Mouse (Mus musculus) granulocyte monocyte progenitor cell, adult 5-6 weeks (primary cell): Measurements from ENCODE around the gene Gm13695. TPM values are rescaled to one million over a fixed set of nuclear protein-coding genes. Genes with fewer than 3 reads are reported as not detected.

Experiments used
- total RNA-seq, 2 experiments: library from RNA; stranded (forward) in 1 of 2; stranded (reverse) in 1 of 2; fragments of 200-712, 200-1000 nt in 1 of 2; fragments of >200 nt in 1 of 2; fragmentation: Nextera tagmentation in 1 of 2; gene quantifications; 2 replicates each; pipeline ENCODE4 v1.2.3; 2014 to 2017

Gene Gm13695
- total RNA-seq, 2 experiments from 2014 or later: not detected

Other genes with a start within 250 kb of the Gm13695 start
- gene Itgav, start 242.9 kb upstream of the Gm13695 start, total RNA-seq (2014; fragmentation: Nextera tagmentation): 17.0 and 33.3 TPM in 2 replicates
- gene Itgav, start 242.9 kb upstream of the Gm13695 start, total RNA-seq (2017): 16.4 and 23.8 TPM in 2 replicates
- not detected in 2 replicates for gene Fam171b, start 154.7 kb upstream of the Gm13695 start, total RNA-seq (2014; fragmentation: Nextera tagmentation)
- gene Fam171b, start 154.7 kb upstream of the Gm13695 start, total RNA-seq (2017): not detected in 2 replicates
- not detected in 2 replicates for gene Zswim2, start 26.1 kb upstream of the Gm13695 start, total RNA-seq (2014; fragmentation: Nextera tagmentation)
- gene Zswim2, start 26.1 kb upstream of the Gm13695 start, total RNA-seq (2017): not detected in 2 replicates
- gene Gm13698, start 11.6 kb upstream of the Gm13695 start, total RNA-seq (2014; fragmentation: Nextera tagmentation): not detected in 2 replicates
- gene Gm13698, start 11.6 kb upstream of the Gm13695 start, total RNA-seq (2017): 0.10 and 0.13 TPM in 2 replicates
- gene Gm13693, start 5.8 kb upstream of the Gm13695 start, total RNA-seq (2014; fragmentation: Nextera tagmentation): not detected in 2 replicates
- gene Gm13693, start 5.8 kb upstream of the Gm13695 start, total RNA-seq (2017): 0.10 and 0.13 TPM in 2 replicates
- not detected in 2 replicates for gene Gm13696, start 5.8 kb downstream of the Gm13695 start, total RNA-seq (2014; fragmentation: Nextera tagmentation)
- 0.10 and 0.13 TPM in 2 replicates for gene Gm13696, start 5.8 kb downstream of the Gm13695 start, total RNA-seq (2017)
- not detected in 2 replicates for gene Gm13694, start 11.6 kb downstream of the Gm13695 start, total RNA-seq (2014; fragmentation: Nextera tagmentation)
- 0.10 and 0.13 TPM in 2 replicates for gene Gm13694, start 11.6 kb downstream of the Gm13695 start, total RNA-seq (2017)
- gene Gm13697, start 17.4 kb downstream of the Gm13695 start, total RNA-seq (2014; fragmentation: Nextera tagmentation): not detected in 2 replicates
- gene Gm13697, start 17.4 kb downstream of the Gm13695 start, total RNA-seq (2017): 0.10 and 0.13 TPM in 2 replicates
- not detected in 2 replicates for gene Gm13691, start 23.2 kb downstream of the Gm13695 start, total RNA-seq (2014; fragmentation: Nextera tagmentation)
- 0.09 TPM in 1 of 2 replicates, not detected in the other for gene Gm13691, start 23.2 kb downstream of the Gm13695 start, total RNA-seq (2017)